In genomic region chr2:132847581-132847980, GRCm38 (mm10) we compare ENCODE assay signal across 8 mouse cellular contexts. TPM values are rescaled to one million over a fixed set of nuclear protein-coding genes. Genes with fewer than 3 reads are reported as not detected.
A peak's percentile ranks its signal among the peaks of the same experiment; 100 is the strongest.
DNase-seq lines count a peak whose midpoint lies in the region.

No protein-coding gene starts in this region.

- peak; percentile 14 for DNase-seq in cerebellum, adult 11-12 months
- no peak for DNase-seq in cerebellum, postnatal 36 days
- DNase-seq in 3134 (ENCODE audit: extremely low read depth, insufficient read length, low spot score): peak; percentile 21
- peak; percentile 6 for DNase-seq in embryo, embryonic 10 days (ENCODE audit: low spot score)
- peak; percentile 16 for DNase-seq in induced T-regulatory cell, adult 2 months (ENCODE audit: low read depth)
- DNase-seq in mesoderm, embryonic 11.5 days (ENCODE audit: low read depth, low spot score): peak; percentile 7
- no peak for DNase-seq in left cerebral cortex, postnatal 4 days
- no peak for DNase-seq in gastrocnemius, postnatal 36 days

- intact Hi-C loops in left cerebral cortex, postnatal 4 days (cut with DNase I): no loop called here
- intact Hi-C loops in gastrocnemius, postnatal 36 days (cut with DNase I): loop anchor here (5.0 kb wide), 1 partner anchor 55 kb away; no protein-coding TSS in a partner anchor

RNA-seq across cellular contexts. Expression of gene Crls1, which starts 1.1 kb away (rescaled TPM):
- 10 to 100 TPM; 24.6 to 28.4 TPM for total RNA-seq in left cerebral cortex, postnatal 4 days (2021)
- 10 to 100 TPM; 12.5 to 13.3 TPM for total RNA-seq in gastrocnemius, postnatal 36 days (2021)

RNA-seq across cellular contexts. Expression of gene Mcm8, which starts 31.6 kb away (rescaled TPM):
- total RNA-seq in left cerebral cortex, postnatal 4 days (2021): 1 to 10 TPM; 3.4 to 5.6 TPM
- 1 to 10 TPM in 1 of 2 experiments, under 1 TPM in 1; 0.77 to 1.2 TPM for total RNA-seq in gastrocnemius, postnatal 36 days (2021)

RNA-seq across cellular contexts. Expression of gene Trmt6, which starts 31.7 kb away (rescaled TPM):
- total RNA-seq in left cerebral cortex, postnatal 4 days (2021): 10 to 100 TPM; 23.9 to 26.3 TPM
- 1 to 10 TPM; 5.7 to 5.8 TPM for total RNA-seq in gastrocnemius, postnatal 36 days (2021)

RNA-seq across cellular contexts. Expression of gene Lrrn4, which starts 33.1 kb away (rescaled TPM):
- total RNA-seq in left cerebral cortex, postnatal 4 days (2021): under 1 TPM; 0.22 to 0.36 TPM
- under 1 TPM in 1 of 2 experiments, not detected in 1; 0.08 TPM for total RNA-seq in gastrocnemius, postnatal 36 days (2021)

Comparison
In these comparisons a context has a peak if more than half of its experiments do, and no peak if none do; other contexts are left out.
1. DNase-seq: peak in cerebellum, adult 11-12 months (single experiment), 3134 (single experiment), embryo, embryonic 10 days (single experiment), induced T-regulatory cell, adult 2 months (single experiment) and mesoderm, embryonic 11.5 days (single experiment); none in cerebellum, postnatal 36 days (0 of 2), left cerebral cortex, postnatal 4 days (single experiment) and gastrocnemius, postnatal 36 days (0 of 2).